Comparison of ENCODE assay signal across 20 mouse cellular contexts in the genomic region with DNA sequence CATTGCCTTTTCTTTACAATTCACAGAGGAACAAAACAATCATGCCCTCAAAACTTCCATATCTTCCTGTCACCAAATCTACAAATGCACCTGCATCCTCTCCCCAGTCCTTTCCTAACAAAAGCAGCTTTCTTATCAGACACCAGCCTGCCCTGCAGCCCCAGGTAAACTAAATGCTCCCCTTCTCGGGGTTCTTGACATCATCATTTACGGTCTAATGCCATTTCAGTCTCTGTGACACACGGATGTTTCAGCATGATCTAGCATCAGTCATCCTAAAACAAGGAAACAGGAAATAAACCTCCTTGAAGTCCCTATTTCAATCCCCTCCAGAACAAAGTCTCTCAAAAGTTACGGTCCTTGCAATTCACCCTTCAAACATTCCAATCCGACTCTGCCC. TPM values are rescaled to one million over a fixed set of nuclear protein-coding genes. Genes with fewer than 3 reads are reported as not detected.
DNase-seq lines count a peak whose midpoint lies in the region; ATAC-seq and TF ChIP-seq lines count a peak whose summit lies in the region.
"Had no signal": no experiment of that assay in that cellular context is flagged by ENCODE, and none has a peak within 500 bp of the region (broad histone marks: within the 10 kb centered on the region; RNA-seq: fewer than 3 reads in every experiment).

No protein-coding gene starts in this region.

- no peak for TF ChIP-seq CTCF in testis, adult 2 months (IDR thresholded peaks at IDR 0.05; ENCODE audit: control insufficient read depth, insufficient read depth, insufficient replicate concordance, low read depth, low read length)

- 0 out of 2 replicates have a peak, but pooled peaks cover 4% of the 10 kb centered on the region for H3K4me1 ChIP-seq in embryonic facial prominence, embryonic 15.5 days
- H3K4me1 ChIP-seq in embryonic facial prominence, embryonic 10.5 days = no peaks in the 10 kb centered on the region
- no peaks in the 10 kb centered on the region for H3K4me1 ChIP-seq in testis, adult 2 months (ENCODE audit: control insufficient read depth, insufficient read depth, low read length)
- H3K4me1 ChIP-seq in forebrain, embryonic 10.5 days = no peaks in the 10 kb centered on the region
- H3K4me1 ChIP-seq: midbrain, embryonic 13.5 days; neural tube, embryonic 12.5 days had no signal

- ATAC-seq in embryonic facial prominence, embryonic 15.5 days (ENCODE audit: insufficient number of reproducible peaks, low FRiP score, low TSS enrichment, low read depth) = no peak
- ATAC-seq in megakaryocyte progenitor cell, adult 5-6 weeks (replicated peaks; ENCODE audit: poor library complexity) = peak; percentile 20
- ATAC-seq: midbrain, embryonic 13.5 days had no signal

- H3K4me2 ChIP-seq in embryonic facial prominence, embryonic 15.5 days (replicated peaks) = no peak overlapping the region
- H3K4me2 ChIP-seq: heart, embryonic 13.5 days; lung, embryonic 14.5 days; midbrain, embryonic 13.5 days; neural tube, embryonic 12.5 days had no signal

- intact Hi-C loops in heart, postnatal 36 days (cut with DNase I) = no loop called here

- no peaks in the 10 kb centered on the region for H3K36me3 ChIP-seq in embryonic facial prominence, embryonic 15.5 days
- no peaks in the 10 kb centered on the region for H3K36me3 ChIP-seq in embryonic facial prominence, embryonic 10.5 days (replicated peaks)
- no peaks in the 10 kb centered on the region for H3K36me3 ChIP-seq in testis, adult 2 months (ENCODE audit: control insufficient read depth, insufficient read depth, low read length)
- H3K36me3 ChIP-seq in forebrain, embryonic 10.5 days (replicated peaks) = no peaks in the 10 kb centered on the region
- H3K36me3 ChIP-seq: heart, embryonic 13.5 days; midbrain, embryonic 13.5 days; neural tube, embryonic 12.5 days had no signal

- H3K9ac ChIP-seq in embryonic facial prominence, embryonic 15.5 days = no peak overlapping the region
- H3K9ac ChIP-seq: heart, embryonic 13.5 days; lung, embryonic 14.5 days; midbrain, embryonic 13.5 days; neural tube, embryonic 12.5 days had no signal

- H3K27me3 ChIP-seq in embryonic facial prominence, embryonic 15.5 days = no peaks in the 10 kb centered on the region
- H3K27me3 ChIP-seq in embryonic facial prominence, embryonic 10.5 days (replicated peaks; ENCODE audit: low read depth, poor library complexity, severe bottlenecking) = no peaks in the 10 kb centered on the region
- no peaks in the 10 kb centered on the region for H3K27me3 ChIP-seq in testis, adult 2 months (ENCODE audit: control insufficient read depth, insufficient read depth, low read length)
- no peaks in the 10 kb centered on the region for H3K27me3 ChIP-seq in forebrain, embryonic 10.5 days (ENCODE audit: poor library complexity, severe bottlenecking)
- H3K27me3 ChIP-seq: heart, embryonic 13.5 days; midbrain, embryonic 13.5 days; neural tube, embryonic 12.5 days had no signal

- H3K27ac ChIP-seq in embryonic facial prominence, embryonic 15.5 days (replicated peaks) = peak overlapping the region; percentile 55; the same call in 1 of the 2 replicates
- H3K27ac ChIP-seq in embryonic facial prominence, embryonic 10.5 days (replicated peaks) = no peak overlapping the region
- H3K27ac ChIP-seq in testis, adult 2 months (ENCODE audit: control insufficient read depth, insufficient read depth, low read depth, low read length) = no peak overlapping the region
- H3K27ac ChIP-seq in forebrain, embryonic 10.5 days = no peak overlapping the region
- H3K27ac ChIP-seq: heart, embryonic 13.5 days; midbrain, embryonic 13.5 days; neural tube, embryonic 12.5 days had no signal

- DNase-seq in embryonic facial prominence, embryonic 10.5 days (ENCODE audit: low spot score) = no peak
- no peak for DNase-seq in testis, postnatal 10 days (ENCODE audit: low spot score)
- peak; percentile 29 for DNase-seq in thymus, postnatal 4 days
- DNase-seq in forebrain, embryonic 10.5 days (ENCODE audit: extremely low spot score, low spot score) = no peak
- DNase-seq in heart, postnatal 36 days = no peak
- DNase-seq: adrenal gland, postnatal 10 days; cerebellum, adult 9-11 months; gastrocnemius, adult 2 months; kidney, adult 2 months; kidney, postnatal 14 days; left cerebral cortex, postnatal 4 days; lung, embryonic 14.5 days; lung, postnatal 4 days had no signal

- no peaks in the 10 kb centered on the region for H3K9me3 ChIP-seq in embryonic facial prominence, embryonic 15.5 days (replicated peaks)
- no peaks in the 10 kb centered on the region for H3K9me3 ChIP-seq in embryonic facial prominence, embryonic 10.5 days
- no peaks in the 10 kb centered on the region for H3K9me3 ChIP-seq in forebrain, embryonic 10.5 days
- H3K9me3 ChIP-seq: heart, embryonic 13.5 days; midbrain, embryonic 13.5 days; neural tube, embryonic 12.5 days had no signal

- no peak overlapping the region for H3K4me3 ChIP-seq in embryonic facial prominence, embryonic 15.5 days (replicated peaks)
- H3K4me3 ChIP-seq in embryonic facial prominence, embryonic 10.5 days = no peak overlapping the region
- peak overlapping the region; percentile 61 for H3K4me3 ChIP-seq in testis, adult 2 months (ENCODE audit: control insufficient read depth, low read depth, low read length)
- H3K4me3 ChIP-seq in forebrain, embryonic 10.5 days = no peak overlapping the region
- H3K4me3 ChIP-seq: heart, embryonic 13.5 days; layer of hippocampus, adult 2 months; midbrain, embryonic 13.5 days; neural tube, embryonic 12.5 days had no signal

- WGBS in embryonic facial prominence, embryonic 15.5 days = 59% methylated on average over 5 of the region's 5 CpGs
- 74% methylated on average over 5 of the region's 5 CpGs for WGBS in embryonic facial prominence, embryonic 10.5 days
- WGBS in forebrain, embryonic 10.5 days = 74% methylated on average over 5 of the region's 5 CpGs

- TF ChIP-seq POLR2A in testis, adult 2 months (IDR thresholded peaks at IDR 0.05; ENCODE audit: control insufficient read depth, low read depth, low read length) = no peak

RNA-seq across cellular contexts. Expression of a gene that starts 15.0 kb away (rescaled TPM):
- 4.5 and 6.2 TPM in 2 replicates for polyA plus RNA-seq in embryonic facial prominence, embryonic 15.5 days (2015; fragmentation: Nextera tagmentation; extraction: Ambion mirVana)
- 3.6 and 3.7 TPM in 2 replicates for polyA plus RNA-seq in embryonic facial prominence, embryonic 10.5 days (2016; fragmentation: Nextera tagmentation; extraction: Ambion mirVana)
- polyA plus RNA-seq in testis, adult 2 months (2012; rRNA removed) = 3.3 and 4.1 TPM in 2 replicates
- total RNA-seq in megakaryocyte progenitor cell, adult 5-6 weeks (2015) = 21.8 and 26.2 TPM in 2 replicates
- 25.4 and 29.1 TPM in 2 replicates for total RNA-seq in megakaryocyte progenitor cell, adult 5-6 weeks (2017)
- 2.7 and 2.8 TPM in 2 replicates for polyA plus RNA-seq in forebrain, embryonic 10.5 days (2016; fragmentation: Nextera tagmentation; extraction: Ambion mirVana)
- 10 to 100 TPM; 12.5 to 16.5 TPM for total RNA-seq in heart, postnatal 36 days (2021)
